Mouse (Mus musculus) adrenal gland, postnatal 14 days (tissue): ENCODE measurements around the gene Sox13. TPM values are rescaled to one million over a fixed set of nuclear protein-coding genes. Genes with fewer than 3 reads are reported as not detected.
"Not testable (repeated sequence)": the region's sequence is repeated elsewhere in the genome, so short reads cannot be mapped to it uniquely, and the experiment has no call there.

ENCODE experiments used
- DNase-seq: peaks from one replicate; pipeline ENCODE4 v3.0.0; 2021; ENCODE audit warnings: mixed read lengths
- total RNA-seq: library from RNA; stranded (reverse); gene quantifications from 2 replicates; pipeline ENCODE4 v1.2.3, GENCODE M21; 2021

Sox13 gene
- total RNA-seq, 1 experiment from 2014 or later, result 19.3 TPM

DNA sequence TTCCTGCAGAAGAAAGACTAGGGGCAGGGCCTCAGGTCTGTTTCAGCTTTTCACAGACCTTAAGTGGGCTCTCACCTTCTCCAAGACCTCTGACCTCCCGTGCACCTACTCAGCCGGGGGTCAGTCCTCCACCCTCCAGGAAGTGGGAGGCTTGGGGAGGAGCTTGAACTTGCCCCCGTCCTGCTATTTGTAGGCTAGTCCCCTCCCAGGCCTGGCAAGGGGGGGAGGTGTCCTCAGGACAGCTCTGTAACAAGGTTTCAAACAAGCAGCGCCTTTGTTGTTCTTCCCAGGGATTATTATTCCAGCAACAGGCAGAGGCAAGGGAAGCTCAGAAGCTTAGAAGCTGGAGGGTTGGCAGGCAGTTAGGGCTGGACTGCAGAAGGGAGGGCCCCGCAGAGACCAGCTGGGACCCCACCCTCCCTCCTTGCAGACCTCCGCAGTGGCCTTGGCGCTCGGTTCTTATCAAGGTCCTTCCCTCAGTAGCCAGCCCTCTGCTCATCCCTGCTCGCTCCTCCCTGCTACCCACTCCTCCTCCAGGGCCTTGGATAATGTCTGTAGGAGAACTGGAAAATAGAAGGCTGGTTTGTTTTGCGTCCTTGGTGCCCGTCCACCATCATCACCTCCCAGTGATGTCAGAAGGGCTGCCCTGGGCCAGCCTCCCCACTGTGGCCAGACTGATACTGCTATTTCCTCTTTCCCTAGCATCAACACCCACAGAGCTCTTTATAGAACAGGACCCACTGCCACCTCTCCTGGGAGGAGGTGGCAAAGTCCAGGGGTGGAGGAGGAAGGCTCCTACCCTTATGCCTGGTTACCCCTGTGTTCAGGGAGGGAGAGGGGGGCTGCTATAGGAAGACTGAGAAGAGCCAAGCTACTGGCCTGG lies 56.3 kb downstream of the Sox13 start:
- peak; percentile 66 for DNase-seq

- DNase-seq, result no peak
Observed at GRCm38 (mm10) chr1:133366951-133367605, 57.1 kb downstream of the Sox13 start.

DNA sequence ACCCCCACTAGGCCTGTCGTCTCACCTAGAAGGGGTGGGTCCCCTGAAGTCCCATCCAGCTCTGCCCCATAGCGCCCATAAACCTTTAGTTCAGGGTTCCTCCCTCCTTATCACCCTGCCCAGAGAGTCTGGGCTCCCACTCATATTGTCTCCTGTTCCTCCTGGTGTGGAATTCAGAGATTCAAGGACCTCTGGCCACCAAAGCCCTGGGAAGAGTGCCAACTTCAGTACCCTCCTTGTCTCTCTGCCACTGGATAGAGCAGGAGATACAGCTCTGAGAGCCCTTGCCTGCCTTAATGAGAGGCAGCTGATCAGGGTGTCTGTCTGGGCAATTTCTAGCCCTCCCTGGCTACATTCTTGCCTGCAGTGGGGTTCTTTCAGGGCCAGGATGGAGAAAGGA lies 59.3 kb downstream of the Sox13 start:
- DNase-seq, result peak; percentile 57

- DNase-seq, result no peak
Observed at GRCm38 (mm10) chr1:133364022-133364630, 60.1 kb downstream of the Sox13 start.

DNA sequence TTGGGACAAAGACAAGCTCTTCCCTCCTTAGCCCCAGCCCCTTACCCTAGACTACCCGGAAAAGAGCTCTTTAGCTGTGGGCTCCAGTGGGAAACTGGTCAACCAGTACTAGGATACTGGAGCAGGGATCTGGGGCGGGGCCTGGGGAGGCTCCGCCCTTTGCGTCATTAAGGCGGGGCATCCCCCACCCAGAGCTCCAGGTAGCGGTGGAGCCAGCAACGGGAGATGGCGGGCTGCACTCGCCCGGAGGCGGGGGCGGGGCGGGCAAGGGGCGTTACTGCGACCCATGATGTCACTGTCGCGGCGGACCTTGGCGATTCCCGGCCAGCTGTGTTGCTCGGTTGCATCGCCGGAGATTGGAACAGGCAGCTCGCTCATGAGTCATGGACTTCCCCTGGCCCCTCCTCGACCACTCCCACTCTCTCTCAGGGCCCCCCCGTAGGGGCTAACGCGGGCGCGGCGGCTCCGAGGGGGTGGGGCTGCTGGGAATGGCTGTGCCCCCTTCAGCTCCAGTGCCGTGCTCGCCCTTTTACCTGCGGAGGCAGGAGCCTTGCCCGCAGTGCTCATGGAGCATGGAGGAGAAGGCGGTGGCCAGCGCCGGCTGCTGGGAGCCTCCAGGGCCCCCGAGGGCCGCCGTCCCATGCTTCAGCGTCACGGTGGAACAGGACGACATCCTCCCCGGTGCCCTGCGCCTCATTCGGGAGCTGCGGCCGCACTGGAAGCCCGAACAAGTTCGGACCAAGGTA lies 60.7 kb downstream of the Sox13 start, which contains the start of gene Etnk2:
Gene Etnk2, plus strand, starts transcription at position 297 of the 746 bp plus-strand sequence.
- peak; percentile 93 for DNase-seq

DNA sequence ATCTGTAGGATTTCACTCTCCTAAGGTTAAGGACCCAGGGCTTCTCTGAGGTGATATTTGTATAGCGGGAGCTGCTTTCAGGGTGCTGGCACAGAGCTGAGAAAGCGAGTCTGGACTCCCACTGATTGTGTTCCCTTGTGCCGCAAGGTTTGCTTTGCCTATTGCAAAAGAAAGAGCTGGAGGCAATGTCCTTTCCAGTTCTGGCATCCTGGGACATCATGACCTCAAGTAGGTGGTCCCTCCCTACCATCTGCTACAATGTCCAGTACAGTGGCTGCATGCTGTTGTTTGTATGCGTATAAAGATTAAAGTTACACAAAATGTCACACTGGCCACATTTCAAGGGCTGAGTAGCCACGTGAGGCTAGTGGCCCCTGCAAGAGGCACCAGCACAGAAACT lies 62.1 kb downstream of the Sox13 start:
- no peak for DNase-seq

DNA sequence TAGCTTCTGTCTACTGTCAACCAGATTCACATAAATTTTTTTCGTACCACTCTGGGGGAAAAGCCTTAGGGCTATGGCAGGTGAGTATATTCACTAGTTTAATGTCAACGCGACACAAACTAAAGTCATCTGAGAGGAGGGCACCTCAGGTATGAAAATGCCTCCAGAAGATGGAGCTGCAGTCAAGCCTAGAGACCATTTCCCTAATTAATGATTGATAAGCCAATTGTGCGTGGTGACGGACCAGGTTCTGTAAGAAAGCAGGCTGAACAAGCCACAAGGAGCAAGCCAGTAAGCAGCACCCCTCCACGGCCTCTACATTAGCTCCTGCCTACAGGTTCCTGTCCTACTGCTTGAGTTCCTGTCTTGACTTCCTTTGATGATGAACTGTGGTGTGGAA lies 63.2 kb downstream of the Sox13 start:
- no peak for DNase-seq

GRCm38 (mm10) chr1:133356330-133356729 lies 67.8 kb downstream of the Sox13 start:
- no peak for DNase-seq

DNA sequence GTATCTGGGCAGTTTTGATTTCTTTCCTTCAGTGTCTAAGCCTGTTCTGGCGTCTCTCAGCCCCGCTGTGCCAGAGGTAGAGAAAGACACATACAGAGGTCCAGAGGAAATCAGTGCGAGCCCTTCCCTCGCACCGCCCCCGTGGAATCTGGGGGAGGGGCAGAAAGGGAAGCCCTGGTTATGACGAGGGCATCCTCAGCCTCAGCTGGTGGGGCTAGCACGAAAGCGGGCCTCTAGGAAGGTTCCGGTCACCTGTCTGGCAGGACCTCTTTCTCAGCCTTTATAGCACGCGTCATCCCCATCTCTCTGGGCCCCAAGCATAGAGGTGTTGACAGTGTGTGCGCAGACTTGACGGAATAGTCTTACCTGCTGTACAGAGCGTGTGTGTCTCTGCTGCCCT lies 68.3 kb downstream of the Sox13 start:
- DNase-seq, result no peak

- DNase-seq, result no peak
Observed at GRCm38 (mm10) chr1:133355469-133355868, 68.7 kb downstream of the Sox13 start.

- peak; percentile 88 for DNase-seq
Observed at GRCm38 (mm10) chr1:133353371-133353809, 70.8 kb downstream of the Sox13 start.

GRCm38 (mm10) chr1:133351762-133352161 lies 72.4 kb downstream of the Sox13 start:
- no peak for DNase-seq

GRCm38 (mm10) chr1:133350210-133350609 lies 74.0 kb downstream of the Sox13 start, which contains the start of gene Ren1:
Gene Ren1 (plus strand): TSS chr1:133350510.
- no peak for DNase-seq

DNA sequence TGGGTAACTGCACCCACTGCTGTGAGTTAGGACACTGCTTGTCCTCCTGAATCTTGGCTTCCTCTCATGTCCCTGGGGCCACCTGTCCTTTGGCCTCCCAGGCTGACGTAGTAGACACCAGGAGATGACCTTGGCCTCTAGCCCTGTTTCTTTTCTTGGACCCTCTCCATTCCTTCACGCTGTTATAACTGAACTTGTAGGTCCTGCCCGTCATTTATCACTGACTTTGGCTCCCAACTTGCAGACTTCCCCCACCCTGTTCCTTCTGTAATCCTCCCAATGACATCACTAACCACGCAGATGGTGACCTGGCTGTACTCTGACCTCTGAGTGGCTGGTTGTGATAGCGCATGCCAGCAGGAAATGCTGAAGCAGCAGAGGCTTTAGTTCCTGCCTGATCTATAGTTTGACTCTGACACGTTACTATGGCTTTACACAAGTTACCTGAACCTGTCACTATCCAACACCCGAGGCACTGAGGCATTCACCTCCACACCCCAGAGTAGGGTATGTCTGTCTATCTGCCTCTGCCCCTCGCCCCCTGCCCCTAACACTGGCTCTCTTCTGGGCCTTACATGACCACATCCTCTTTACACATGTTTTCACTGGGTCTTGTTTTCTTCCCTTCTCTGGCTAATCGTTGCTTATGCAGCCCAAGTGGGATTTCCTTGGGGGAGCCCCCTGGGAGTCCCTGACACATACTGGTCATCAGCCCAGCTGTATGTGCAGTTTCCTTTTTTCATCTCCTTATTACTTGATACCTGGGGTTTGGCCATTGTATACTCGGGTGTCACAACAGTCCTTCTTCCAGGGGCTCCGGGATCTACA lies 76.3 kb downstream of the Sox13 start:
- DNase-seq, result peak; percentile 69

DNA sequence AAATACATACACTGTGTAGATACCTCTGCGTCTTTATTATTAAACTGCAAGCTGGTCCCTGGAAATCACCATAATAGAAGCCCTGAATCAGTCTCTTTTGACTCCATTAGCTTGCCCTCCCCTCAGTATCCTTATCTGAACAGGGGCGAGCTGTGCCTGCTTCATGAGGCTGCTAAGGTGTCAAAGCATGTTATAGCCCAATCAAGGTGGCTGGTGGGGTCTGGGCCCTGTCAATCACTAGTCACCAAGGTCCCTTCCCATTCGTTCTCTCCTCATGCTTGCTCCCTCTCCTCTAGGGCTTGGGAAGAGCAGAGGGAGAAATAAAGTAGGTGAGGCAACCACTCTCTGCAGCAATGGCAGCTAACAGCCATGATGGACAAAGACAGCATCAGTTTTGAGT lies 77.0 kb downstream of the Sox13 start:
- no peak for DNase-seq

DNA sequence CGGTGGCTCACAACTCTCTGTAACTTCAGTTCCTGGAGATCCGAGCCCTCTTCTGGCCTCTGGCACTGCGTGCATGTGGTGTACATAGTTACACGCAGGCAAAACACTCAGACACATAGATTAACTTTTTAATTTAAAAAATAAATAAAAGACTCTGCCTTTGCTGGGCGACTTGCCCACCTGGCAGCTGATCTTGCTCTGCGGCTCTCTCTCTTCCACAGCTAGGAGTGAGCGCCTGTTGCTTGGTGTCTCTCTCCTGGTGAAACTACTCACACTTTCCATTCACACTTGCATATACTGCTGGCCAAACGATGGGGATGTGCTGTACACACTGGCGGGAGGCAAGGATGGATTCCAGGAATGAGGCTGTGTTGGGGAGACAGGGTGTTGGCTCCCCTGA lies 77.6 kb downstream of the Sox13 start:
- no peak for DNase-seq

DNA sequence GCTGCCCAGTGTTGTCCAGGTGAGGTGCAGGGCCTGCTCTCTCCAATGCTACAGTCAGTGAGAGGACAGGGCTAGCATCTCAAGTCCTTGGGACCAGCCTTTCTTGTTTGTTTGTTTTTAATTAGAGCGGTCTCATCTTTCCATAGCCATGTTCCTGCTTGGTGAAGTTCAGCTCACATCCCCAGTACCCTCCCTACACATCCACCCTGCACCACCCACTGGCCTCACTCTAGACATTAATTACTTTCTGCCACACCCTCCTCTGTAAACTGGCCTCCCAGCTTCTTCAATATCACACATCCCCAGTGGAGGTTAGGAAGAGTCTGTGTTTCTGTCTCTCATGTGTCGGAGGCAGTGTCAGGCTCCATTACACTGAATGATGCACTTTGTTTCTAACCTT lies 79.8 kb downstream of the Sox13 start:
- no peak for DNase-seq

DNA sequence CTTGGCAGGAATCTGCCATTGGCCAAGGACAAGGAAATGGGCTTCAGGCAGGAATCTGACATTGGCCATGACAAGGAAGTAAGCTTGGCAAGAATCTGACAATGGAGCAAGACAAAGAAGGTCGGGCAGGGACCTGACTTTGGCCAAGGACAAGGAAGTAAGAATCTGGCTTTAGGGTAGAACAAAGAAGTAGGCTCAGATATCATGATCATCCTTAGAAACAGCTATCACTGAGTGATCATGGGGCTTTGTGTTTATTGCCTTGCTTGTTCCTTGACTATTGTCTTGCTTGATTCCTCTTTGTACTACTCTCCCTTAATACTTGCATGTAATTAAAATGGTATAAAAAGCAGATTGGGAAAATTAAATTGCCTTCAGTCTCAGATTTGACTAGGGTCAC lies 83.8 kb downstream of the Sox13 start:
- DNase-seq, result not testable (repeated sequence)

DNA sequence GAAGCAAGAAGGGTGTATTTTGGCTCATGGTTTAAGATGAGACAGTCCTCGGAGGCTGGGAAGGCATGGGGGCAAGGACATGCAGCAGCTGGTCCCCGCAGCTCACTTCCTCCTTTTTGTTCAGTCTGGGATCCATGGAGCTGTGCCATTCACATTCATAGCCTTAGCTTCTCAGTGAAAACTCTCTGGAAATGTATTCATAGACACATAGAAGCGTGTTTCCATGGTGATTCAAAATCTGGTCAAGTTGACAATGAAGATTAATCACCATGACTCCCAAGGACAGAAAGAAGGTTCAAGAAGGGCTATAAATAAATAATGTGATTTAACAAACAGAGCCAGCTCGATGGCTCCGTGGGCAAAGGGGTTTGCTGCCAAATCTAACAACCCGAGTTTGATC lies 90.2 kb downstream of the Sox13 start:
- DNase-seq, result no peak

GRCm38 (mm10) chr1:133332656-133333430 lies 91.3 kb downstream of the Sox13 start:
- DNase-seq, result no peak
